Mouse (Mus musculus) layer of hippocampus, adult 8-10 months (tissue): ENCODE measurements around the gene Nfatc4. TPM values are rescaled to one million over a fixed set of nuclear protein-coding genes. Genes with fewer than 3 reads are reported as not detected.

ENCODE experiments used
- DNase-seq, 2 experiments: peaks; one replicate each; pipeline ENCODE4 v3.0.0; 2022; ENCODE audit warnings: low spot score in 2 of 2
- total RNA-seq, 4 experiments: library from RNA; stranded (reverse); gene quantifications; 2 replicates each; pipeline ENCODE4 v1.2.4; 2022

The Nfatc4 gene
- total RNA-seq, result 1 to 10 TPM; 1.4 to 2.0 (median 1.7) TPM

- no peak for DNase-seq
These were observed at the start of gene Nfatc4 for GRCm38 (mm10) chr14:55822991-55823762. TSS of gene Nfatc4 (plus strand) at chr14:55823144.

GRCm38 (mm10) chr14:55776711-55777110, 46.2 kb upstream of the Nfatc4 start:
- no peak for DNase-seq

- DNase-seq, result no peak
These were observed 45.8 kb upstream of the Nfatc4 start for GRCm38 (mm10) chr14:55777176-55777575.

DNA sequence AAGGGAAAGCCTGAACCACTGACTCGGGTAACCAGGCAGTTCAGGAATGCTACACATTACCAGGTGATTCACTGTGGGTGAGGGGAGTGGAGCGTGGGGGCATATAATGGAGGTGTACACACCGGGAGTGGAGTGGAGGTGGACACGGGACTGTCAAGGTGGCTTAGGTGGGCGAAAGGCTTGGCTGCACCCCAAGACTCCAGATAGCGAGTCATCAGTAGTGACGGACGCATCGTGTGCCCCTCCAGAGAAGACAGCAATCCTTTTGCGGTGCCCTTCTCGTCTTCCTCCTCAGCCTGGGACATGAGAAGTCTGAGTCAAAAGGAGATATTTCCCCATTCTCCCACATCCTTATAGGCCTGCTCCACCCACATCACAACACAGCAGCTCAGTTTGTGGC, 45.1 kb upstream of the Nfatc4 start:
- DNase-seq, result no peak

DNA sequence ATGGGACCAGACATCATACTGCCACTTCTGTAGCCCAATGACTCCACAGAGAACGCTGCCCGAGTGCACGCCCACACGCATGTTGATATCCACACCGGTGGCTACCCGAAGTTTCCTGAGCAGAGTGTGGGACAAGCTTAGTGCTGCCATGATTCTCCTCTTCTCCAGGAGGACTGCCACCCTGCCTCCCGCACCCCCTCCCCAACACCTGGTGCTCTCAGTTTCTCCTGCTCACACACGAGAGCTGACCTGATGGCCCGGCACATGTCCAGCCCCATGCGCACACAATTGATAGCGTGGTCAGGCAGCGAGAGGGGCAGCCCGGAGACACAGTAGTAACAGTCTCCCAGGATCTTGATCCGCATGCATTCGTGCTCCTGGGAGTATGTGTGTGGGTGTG, 44.3 kb upstream of the Nfatc4 start:
- peak in 1 of 2 experiments; percentile 1 for DNase-seq

DNA sequence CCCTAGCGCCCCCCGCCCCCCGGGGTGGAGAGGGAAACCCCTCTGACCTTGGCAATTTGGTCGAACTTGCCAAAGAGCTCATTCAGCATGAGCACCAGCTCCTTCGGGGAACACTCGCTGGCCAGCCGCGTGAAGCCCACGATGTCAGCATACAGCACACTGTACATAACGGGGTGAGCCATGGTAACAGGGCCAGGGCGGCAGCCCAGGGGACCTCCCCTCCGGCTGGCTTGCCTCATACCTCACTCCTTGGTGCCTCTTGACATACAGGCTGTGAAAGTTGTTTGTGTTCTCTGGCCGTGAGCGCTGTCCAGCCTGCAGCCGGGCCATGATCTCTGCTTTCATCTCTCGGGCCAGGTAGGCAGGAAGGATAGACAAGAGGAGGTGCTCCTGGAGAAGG, 43.3 kb upstream of the Nfatc4 start:
- peak in 1 of 2 experiments; percentile 2 for DNase-seq

GRCm38 (mm10) chr14:55780736-55781135, 42.2 kb upstream of the Nfatc4 start:
- DNase-seq, result peak in 1 of 2 experiments; percentile 6

DNA sequence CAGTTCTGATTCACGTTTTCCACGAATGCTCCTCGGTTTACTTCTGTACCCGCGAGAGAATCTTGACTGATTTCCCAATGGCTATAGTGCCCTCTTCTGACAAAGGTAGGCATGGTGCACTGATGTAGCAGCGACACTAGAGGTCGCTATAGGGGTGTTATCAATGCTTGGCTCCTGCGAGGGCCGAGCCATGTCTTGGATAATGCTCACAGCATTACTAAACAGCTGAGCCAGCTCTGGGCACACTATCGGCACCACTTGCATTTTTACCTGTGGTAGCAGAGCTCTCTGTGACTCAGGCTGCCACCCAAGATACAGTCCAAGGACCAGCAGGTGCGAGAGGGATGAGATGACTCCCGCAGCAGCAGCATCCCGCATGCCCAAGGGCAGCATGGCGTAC, 41.6 kb upstream of the Nfatc4 start:
- DNase-seq, result peak; percentile 43 to 51

GRCm38 (mm10) chr14:55782361-55782960, 40.5 kb upstream of the Nfatc4 start:
- DNase-seq, result no peak

DNA sequence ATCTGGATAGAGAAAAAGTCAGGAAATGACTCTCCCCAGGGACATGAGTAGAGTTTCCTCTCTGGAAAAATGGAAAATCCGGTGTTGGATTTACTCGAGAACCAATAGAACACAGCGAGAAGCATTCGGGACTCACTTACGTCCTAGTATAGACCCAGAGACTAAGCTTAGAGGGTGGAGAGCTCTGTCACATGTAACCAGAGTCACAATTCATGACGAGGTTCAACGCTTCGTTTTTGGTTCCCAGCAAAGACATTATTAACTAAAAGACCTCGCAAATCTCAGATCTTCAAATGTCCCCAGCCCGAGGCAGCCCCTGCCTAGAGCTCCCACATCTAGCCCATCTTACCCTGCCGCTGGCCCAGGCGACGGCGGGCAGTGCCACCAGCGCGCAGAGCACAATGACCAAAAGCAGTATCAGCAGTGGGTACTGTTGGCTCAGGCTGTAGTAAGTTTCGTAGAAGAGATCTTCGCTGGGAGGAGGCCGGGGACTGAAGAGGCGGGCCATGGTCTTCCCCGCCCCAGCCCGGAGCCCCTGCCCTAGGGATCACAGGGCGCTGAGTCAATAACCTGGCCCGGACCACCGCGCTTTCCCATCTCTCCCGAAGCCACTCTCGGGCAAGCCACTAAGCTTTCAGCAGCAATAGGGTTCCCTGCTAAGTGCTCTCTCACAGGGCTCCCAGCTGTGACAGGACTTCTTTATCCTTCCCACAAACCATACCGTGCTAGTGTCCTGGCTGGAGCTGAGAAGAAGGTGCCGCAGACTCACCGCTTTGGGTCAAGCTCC, 39.6 kb upstream of the Nfatc4 start:
- no peak for DNase-seq

- DNase-seq, result no peak
These were observed 39.0 kb upstream of the Nfatc4 start, which contains the start of gene Adcy4 for GRCm38 (mm10) chr14:55783958-55784235. TSS of gene Adcy4 (minus strand) at chr14:55784095.

DNA sequence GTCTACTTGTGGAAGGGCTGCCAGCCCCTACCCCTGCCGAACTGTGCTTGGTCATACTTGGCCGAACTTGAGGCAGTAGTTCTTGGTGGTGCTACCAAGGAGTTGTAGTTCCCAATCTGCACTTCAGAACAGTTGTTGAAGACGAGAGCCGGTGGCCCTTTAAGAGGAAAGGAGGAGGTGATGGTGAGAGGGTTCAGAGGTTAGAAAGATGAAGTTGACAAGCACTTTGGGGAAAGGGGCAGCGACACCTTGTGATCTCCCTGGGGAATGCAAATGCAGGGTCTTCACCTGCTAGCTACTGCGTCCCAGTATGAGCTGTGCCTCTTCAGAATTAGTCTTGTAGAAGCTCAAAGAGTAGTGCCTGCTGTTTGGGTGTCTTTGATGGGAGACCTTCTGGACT, 37.7 kb upstream of the Nfatc4 start:
- DNase-seq, result no peak

- DNase-seq, result no peak
These were observed 35.2 kb upstream of the Nfatc4 start for GRCm38 (mm10) chr14:55787731-55788130.

DNA sequence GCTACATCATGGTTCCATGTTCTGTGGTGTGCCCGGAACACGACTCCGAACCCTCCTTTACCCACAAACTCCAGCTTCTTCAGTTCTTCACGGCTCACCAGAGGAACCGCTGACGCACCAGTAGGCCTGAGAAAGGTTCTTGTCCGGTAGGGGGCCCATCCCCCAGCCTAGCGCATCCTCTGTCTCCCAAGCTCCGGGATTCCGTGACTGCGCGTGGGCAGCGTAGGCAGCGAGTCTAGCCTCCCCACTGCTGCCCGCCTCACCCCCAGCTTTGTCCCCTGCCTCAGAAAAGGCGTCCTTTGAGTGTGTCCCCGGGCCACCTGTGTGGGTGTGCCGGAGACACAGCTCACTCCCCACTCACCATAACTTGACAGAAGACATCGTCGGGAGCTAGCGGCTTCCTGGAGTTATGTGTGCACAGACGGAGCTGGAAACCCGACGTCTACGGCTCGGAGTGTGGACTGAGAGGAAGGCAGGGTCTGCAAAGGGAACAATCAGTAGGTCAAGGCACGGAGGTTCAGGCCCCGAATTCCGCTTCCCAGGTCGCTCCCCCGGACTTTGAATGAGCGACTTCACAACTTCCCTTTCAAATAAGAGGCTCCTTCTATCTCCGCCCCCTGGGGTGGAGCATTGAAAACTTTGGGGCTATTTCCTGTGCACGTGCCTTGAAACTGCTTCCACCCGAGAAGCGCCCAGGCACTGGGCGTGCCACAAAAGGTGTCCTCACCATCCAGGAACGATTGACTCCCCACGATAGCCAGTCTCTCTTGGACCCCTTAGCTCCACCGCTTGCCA, 34.5 kb upstream of the Nfatc4 start, which contains the start of gene Ripk3:
TSS of gene Ripk3 (minus strand) at position 610 of the 795 bp plus-strand sequence.
- DNase-seq, result no peak

DNA sequence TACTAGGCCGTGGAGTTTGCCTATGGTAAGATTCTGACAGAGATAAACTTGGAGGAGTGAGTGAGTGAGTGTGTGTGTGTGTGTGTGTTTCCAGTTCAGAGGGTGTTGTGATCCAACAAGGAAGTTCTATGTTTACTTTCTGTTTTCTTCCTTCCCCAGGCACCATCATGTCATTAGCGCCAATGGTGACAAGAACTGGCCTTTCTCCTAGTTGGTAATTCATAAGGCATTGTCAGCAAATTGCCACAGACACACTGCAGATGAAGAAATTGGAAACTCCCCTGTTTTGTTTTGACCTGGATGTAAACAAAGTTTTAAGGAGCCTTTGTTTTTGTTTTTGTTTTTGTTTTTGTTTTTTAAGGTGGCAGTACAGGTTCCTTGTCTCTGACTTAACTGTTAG, 29.5 kb upstream of the Nfatc4 start:
- DNase-seq, result no peak

- no peak for DNase-seq
These were observed 29.0 kb upstream of the Nfatc4 start for GRCm38 (mm10) chr14:55793946-55794345.

- no peak for DNase-seq
These were observed 27.4 kb upstream of the Nfatc4 start for GRCm38 (mm10) chr14:55795380-55796163.

- peak in 1 of 2 experiments; percentile 41 for DNase-seq
These were observed 8.1 kb upstream of the Nfatc4 start for GRCm38 (mm10) chr14:55814885-55815284.

GRCm38 (mm10) chr14:55815310-55815751, 7.6 kb upstream of the Nfatc4 start:
- DNase-seq, result no peak

GRCm38 (mm10) chr14:55819845-55820405, 3.0 kb upstream of the Nfatc4 start:
- DNase-seq, result no peak
